Mouse (Mus musculus): ENCODE results near the gene Palm2.

DNA sequence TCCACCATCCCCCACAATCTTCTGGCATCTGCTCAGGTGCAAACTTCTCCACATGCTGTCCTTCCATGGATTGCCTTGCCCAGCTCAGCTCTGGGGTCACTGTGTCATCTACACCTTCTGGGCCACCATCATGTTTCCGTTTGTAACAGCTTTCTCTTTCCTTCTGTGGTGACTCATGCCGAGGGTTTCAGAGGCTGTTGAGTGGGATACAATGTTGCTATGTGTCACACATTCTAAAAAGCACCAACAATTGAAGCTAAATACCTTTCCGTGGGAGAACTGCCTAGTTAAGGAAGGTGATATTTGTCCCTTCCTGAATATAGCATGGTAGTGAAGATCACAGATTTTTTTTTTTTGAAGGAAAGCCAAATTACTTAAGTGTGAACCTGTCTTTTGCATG lies 52.3 kb downstream of the Palm2 start:
- TF ChIP-seq CTCF (IDR thresholded peaks at IDR 0.05; ENCODE audit: low read depth, low read length) (no peak), POLR2A (IDR thresholded peaks at IDR 0.05; ENCODE audit: borderline replicate concordance, low read depth, low read length) (no peak)
